Mouse (Mus musculus) thymus, postnatal 0 days (tissue): ENCODE measurements around the gene Setd6. TPM values are rescaled to one million over a fixed set of nuclear protein-coding genes. Genes with fewer than 3 reads are reported as not detected.

Source experiments
- DNase-seq: peaks from one replicate; pipeline ENCODE4 v3.0.0-alpha.2; 2015; ENCODE audit warnings: low spot score
- polyA plus RNA-seq: library from polyadenylated mRNA; unstranded; fragments of >200 nt; fragmentation: Nextera tagmentation; extraction: Ambion mirVana; gene quantifications from 2 replicates; pipeline ENCODE4 v1.2.1, GENCODE M21; 2015

The Setd6 gene
- polyA plus RNA-seq, result 19.7 and 20.4 TPM in 2 replicates

GRCm38 (mm10) chr8:95715676-95716531 lies at the start of gene Setd6:
TSS of gene Setd6 (plus strand) at chr8:95715881.
- DNase-seq, result peak; percentile 89

- DNase-seq, result no peak
Observed at GRCm38 (mm10) chr8:95668163-95668958, 47.3 kb upstream of the Setd6 start.

DNA sequence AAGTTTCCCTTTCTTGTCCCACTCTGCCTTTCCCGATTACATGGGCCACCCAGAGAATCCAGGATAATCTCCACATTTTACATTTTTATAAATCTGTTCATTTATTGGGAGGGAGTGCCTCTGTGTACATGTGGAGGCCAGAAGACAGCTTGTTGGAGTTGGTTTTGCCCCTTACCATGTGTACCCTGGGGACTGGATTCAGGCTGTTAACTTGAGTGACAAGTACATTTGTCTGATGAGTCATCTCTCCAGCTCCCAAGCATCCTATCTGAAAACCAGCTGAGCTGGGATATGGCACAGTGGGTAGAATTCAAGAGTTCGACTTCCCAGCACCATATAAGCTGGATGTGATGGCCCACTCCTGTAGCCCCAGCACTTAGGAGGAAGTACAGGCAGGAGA lies 45.7 kb upstream of the Setd6 start:
- DNase-seq, result no peak

GRCm38 (mm10) chr8:95671861-95672260 lies 43.8 kb upstream of the Setd6 start:
- no peak for DNase-seq

- DNase-seq, result no peak
Observed at GRCm38 (mm10) chr8:95672811-95673210, 42.9 kb upstream of the Setd6 start.

DNA sequence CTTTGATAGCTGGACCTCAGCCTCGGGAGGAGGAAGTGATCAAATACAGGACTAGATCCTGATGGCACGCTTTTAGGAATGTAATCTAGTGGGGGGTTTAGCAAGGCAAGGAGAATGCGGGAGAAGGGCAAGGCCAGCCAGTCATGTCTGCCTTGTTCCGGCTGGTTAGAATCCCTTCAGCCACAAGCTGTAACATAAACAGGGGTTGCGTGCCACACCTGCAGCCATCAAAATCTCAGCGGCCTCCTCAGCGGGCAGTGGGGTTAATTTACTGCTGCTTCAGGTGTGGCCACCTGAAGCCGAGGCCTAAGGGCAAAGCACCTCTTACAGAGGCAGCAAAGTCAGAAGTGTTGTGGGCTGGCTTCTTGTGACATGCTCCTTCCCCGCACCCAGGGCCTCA lies 39.0 kb upstream of the Setd6 start, which contains the start of gene Ndrg4:
TSS of gene Ndrg4 (plus strand) at position 350 of the 400 bp plus-strand sequence.
- no peak for DNase-seq

- no peak for DNase-seq
Observed at GRCm38 (mm10) chr8:95677591-95678023, 38.1 kb upstream of the Setd6 start.

- peak; percentile 28 for DNase-seq
Observed at GRCm38 (mm10) chr8:95678024-95678611, 37.6 kb upstream of the Setd6 start.

DNA sequence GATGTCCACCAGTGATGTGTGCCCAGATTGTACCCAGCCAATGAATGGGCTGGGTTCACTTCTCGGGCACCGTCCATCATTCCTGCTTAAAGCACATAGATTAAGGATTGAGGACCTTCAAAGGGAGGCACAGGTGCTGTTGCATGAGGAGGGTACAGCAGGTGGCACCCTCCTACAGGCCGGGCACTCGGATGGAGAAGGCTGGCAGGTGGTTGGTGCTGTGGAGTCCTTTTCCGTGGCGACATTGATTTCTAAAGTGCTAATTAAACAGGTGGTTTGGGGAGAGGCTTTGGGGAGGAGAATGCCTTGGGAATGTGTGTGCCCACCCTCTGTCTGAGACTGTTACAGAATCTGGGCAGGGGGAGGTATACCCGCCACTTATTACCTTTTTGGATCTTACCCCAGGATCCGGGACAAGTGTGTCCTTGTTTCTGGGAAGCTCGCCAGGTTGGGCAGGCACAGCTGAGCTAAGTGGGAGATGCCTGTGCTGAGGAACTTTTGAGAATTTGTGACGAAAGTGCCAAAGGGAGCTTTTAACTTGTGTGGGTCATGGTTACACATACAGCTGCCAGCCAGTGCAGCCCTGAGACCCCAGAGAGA lies 27.5 kb upstream of the Setd6 start:
- no peak for DNase-seq

DNA sequence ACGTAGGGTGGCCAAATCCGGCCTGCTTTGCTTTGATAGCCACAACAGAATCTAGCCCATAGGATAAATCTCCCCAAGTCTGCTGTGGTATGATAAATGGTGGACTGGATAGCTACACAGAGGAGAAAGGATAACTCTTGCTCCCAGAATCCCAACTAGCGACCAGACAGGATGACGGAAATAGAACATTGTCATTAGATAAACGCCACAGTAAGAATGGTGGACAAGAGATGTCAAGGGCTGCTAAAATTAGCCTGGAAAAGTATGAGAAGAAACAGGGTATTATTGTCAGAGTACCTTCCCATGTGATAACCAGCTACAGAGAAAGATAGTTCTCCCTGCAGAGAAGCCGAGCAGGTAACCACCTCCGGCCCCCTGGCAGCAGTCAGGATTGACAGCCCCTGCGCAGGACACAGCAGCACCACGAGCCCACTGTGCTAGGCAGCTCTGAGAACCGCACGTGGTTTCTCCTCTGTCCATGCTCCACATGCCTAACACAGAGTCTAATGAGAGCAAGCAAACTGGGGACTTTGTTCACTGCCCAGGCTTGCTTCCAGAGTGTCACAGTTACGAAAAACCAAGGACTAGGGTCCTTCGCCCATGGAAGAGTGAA lies 24.6 kb upstream of the Setd6 start:
- DNase-seq, result no peak

- no peak for DNase-seq
Observed at GRCm38 (mm10) chr8:95694631-95695030, 21.1 kb upstream of the Setd6 start.

DNA sequence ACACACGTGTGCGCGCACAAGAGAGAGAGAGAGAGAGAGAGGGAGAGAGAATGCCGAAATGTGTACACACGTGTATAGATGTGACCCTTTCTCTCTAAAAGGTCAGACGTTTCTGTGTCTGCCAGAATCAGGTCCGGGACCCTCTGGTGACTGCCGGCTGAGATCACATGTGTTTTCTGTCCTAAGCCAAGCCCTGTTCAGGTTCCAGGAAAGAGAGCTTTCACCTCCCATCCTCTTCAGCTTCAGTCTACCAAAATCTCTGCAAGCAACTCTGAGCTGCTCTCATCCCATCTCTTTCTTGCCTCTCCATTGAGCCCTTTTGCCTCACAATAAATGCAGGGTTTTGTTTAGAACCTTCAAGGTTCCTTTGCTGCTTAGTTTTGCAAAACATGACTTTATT lies 19.0 kb upstream of the Setd6 start:
- DNase-seq, result no peak

DNA sequence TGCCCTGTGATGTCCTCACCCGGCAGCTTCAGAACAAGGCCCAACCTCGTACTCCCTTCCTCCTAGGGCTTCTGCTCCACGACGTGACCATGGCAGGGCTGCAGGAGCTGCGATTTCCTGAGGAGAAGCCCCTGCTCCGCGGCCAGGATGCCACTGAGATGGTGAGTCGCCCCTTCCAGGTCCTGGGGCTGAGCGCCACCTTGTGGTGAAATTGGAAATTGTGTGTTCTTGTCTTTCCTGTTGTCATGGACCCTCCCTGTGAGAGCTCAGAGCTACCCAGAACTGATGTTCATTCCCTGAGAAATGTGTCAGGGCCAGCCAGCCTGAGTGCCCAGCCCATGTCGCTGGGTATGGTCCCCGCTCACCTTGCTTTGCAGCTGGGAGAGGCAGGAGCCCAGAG lies 18.6 kb upstream of the Setd6 start:
- DNase-seq, result peak; percentile 86

DNA sequence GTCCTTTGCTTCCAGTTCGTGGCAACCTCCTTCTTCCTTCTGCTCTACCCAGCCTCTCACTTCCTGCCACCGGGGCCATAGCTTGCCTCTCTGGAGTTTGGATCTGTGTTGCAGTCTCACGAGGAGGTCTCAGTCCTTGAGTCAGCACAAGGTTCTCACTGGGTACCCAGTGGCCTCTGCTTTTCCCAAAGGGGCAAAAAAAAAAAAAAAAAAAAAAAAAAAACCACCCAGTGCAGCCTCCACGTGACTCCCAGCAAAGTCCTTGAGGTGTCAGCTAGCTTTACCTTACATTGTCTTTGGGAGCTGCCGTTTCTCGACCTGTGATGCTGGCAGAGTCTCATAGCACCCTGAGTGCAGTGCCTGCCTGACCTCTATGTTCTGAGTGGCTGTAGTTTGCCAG lies 17.5 kb upstream of the Setd6 start:
- DNase-seq, result no peak

GRCm38 (mm10) chr8:95700282-95700681 lies 15.4 kb upstream of the Setd6 start:
- no peak for DNase-seq

GRCm38 (mm10) chr8:95701809-95702208 lies 13.9 kb upstream of the Setd6 start:
- no peak for DNase-seq

- peak; percentile 92 for DNase-seq
Observed at GRCm38 (mm10) chr8:95702480-95703446, 12.9 kb upstream of the Setd6 start.

DNA sequence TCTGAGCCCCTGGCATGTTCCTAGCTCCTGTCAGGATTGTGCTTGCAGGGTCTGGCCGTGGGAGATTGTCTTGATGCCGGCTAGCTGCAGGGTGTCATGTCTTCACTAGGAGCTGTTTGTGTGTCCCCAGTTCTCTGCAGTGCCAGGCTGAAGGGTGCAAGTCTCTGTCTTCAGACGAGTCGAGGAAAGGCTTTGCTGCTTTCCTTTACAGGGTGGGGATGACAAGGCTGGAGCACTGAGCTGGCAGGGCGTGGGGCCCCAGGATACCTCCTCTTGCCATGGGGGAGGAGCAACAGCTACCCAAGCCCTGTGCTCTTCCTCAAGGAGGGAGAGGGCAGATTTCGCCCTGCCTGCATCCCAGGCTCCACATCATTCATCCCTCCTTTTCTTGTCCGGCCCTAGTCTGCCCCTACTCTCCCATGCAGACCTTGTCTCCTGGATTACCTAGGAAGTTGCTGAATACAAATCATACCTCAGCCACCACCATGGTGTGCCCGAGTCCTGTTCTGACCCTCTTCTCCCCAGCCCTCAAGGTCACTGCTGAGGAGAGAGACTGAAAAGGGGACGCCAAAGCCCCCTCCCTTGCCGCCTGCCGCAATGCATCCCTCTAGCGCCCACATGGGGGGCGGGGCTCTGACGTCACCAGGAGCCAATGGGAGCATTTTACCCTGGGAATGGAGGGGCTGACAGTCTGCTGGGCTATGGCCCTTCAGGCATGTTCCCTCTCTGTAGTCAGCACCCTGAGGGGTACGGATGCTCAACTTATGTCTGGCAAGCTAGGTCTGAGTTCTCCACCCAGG lies 12.0 kb upstream of the Setd6 start:
- peak; percentile 35 for DNase-seq

GRCm38 (mm10) chr8:95704538-95704937 lies 11.1 kb upstream of the Setd6 start:
- DNase-seq, result no peak
